Mouse (Mus musculus) intestine, embryonic 14.5 days (tissue): ENCODE measurements at regions not wholly inside any gene's neighbourhood (a gene's known extent, or its start where the extent isn't known, plus 50 kb on each side); places are given as distances from the start of the nearest gene placed in this dataset.

ENCODE experiments used
- ATAC-seq: fragments of 200-750 bp; cut with Nextera tagmentation; replicated peaks from 2 replicates; pipeline ENCODE4 v1.8.0; 2017; ENCODE audit warnings: low read depth, moderate number of reproducible peaks, moderate TSS enrichment, moderate library complexity; ENCODE audit not compliant: low FRiP score, low TSS enrichment
- DNase-seq: peaks from one replicate; pipeline ENCODE4 v3.0.0-alpha.2; 2018; ENCODE audit warnings: low spot score
- H3K27ac ChIP-seq: fragments of 300-500 bp; sonication (generic); 2 replicates; pipeline ENCODE4 v1.5.1; 2014; ENCODE audit warnings: low read depth, mild to moderate bottlenecking, control low read depth
- H3K27me3 ChIP-seq: fragments of 300-500 bp; sonication (generic); replicated peaks from 2 replicates; pipeline ENCODE4 v1.6.1; 2014; ENCODE audit warnings: low read length, control low read depth; ENCODE audit not compliant: control insufficient read depth, insufficient read depth
- H3K36me3 ChIP-seq: fragments of 300-500 bp; sonication (generic); 2 replicates; pipeline ENCODE4 v1.6.1; 2014; ENCODE audit warnings: low read length, control low read depth; ENCODE audit not compliant: control insufficient read depth, insufficient read depth
- H3K4me1 ChIP-seq: fragments of 300-500 bp; sonication (generic); replicated peaks from 2 replicates; pipeline ENCODE4 v1.6.1; 2014; ENCODE audit warnings: low read length, control low read depth, mixed read lengths; ENCODE audit not compliant: control insufficient read depth, insufficient read depth
- H3K4me2 ChIP-seq: fragments of 300-500 bp; sonication (generic); 2 replicates; pipeline ENCODE4 v1.6.1; 2014; ENCODE audit warnings: low read length
- H3K4me3 ChIP-seq: fragments of 300-500 bp; sonication (generic); 2 replicates; pipeline ENCODE4 v1.5.1; 2014; ENCODE audit warnings: low read depth, low read length, control low read depth, mixed read lengths
- H3K9ac ChIP-seq: fragments of 300-500 bp; sonication (generic); 2 replicates; pipeline ENCODE4 v1.6.1; 2014; ENCODE audit warnings: mild to moderate bottlenecking, low read length
- H3K9me3 ChIP-seq: fragments of 300-500 bp; sonication (generic); 2 replicates; pipeline ENCODE4 v1.6.1; 2016; ENCODE audit warnings: low read length, control low read depth; ENCODE audit not compliant: control insufficient read depth
- WGBS: fragments of 180-500 bp; shearing (Covaris S2); extraction: QIAGEN DNeasy Blood & Tissue Kit; methylation state at CpG from one replicate; pipeline ENCODE4 v1.1.7; 2014; 5-methylcytosine and 5-hydroxymethylcytosine counted together

DNA sequence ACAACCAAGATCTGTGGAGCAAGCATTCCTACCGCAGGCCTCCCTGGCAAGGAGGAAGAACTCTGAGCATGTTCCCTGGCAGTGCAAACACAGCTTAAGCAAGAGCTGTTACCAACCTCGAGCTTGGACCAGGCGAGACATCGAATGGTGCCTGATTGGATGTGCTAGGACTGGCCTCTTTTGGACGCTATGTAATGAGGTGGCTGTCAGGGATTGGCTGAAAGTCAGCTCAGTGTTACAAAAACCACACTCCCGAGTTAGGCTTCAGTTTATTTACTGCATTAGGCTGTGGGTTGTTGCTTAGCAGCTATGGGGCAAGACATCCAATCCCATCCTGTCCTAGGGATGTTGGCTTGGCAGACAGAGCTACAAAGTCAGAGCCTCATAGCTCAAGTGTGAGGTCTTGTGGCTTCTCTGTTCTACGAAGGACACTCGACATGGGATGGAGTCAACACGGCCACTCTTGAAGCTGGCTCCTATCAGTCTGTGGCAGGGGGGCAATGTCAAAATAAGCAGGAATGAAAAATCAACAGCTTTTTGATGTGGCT lies 244.5 kb downstream of the Prex1 start:
- 84% methylated on average over 9 of the region's 9 CpGs for WGBS
- no peaks in the 10 kb centered on the region for H3K9me3 ChIP-seq
- no peak for ATAC-seq
- no peaks in the 10 kb centered on the region for H3K27me3 ChIP-seq
- DNase-seq: no peak
- H3K36me3 ChIP-seq: no peaks in the 10 kb centered on the region
- H3K4me3 ChIP-seq: no peak overlapping the region
- peaks cover 11% of the 10 kb centered on the region for H3K4me1 ChIP-seq
- H3K4me2 ChIP-seq: no peak overlapping the region
- H3K27ac ChIP-seq: no peak overlapping the region
- H3K9ac ChIP-seq: no peak overlapping the region

DNA sequence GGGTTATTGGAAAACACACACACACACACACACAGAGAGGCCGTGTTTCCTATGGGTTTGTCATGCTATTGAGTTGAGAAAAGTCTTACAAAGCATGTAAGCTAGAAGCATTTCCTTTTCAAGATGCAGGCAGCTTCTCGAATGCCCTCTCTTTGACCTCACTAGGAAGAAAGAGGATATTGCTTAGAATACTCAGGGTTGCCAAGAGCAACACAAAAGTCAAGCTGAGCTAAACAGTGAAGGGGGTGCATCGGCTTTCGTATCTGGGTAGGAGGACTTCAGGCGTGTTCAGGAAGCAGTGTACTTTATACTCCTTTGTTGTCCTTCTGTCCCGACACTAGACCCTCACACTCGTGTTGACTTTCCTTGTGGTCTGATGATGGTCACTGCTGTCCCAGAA lies 246.5 kb downstream of the Prex1 start:
- ATAC-seq (no peak), DNase-seq (no peak)
- H3K4me1 ChIP-seq: peaks cover 21% of the 10 kb centered on the region
- H3K4me3 ChIP-seq: no peak overlapping the region
- WGBS: 36% methylated on average over 7 of the region's 7 CpGs
- no peak overlapping the region for H3K4me2 ChIP-seq
- no peaks in the 10 kb centered on the region for H3K27me3 ChIP-seq
- no peak overlapping the region for H3K9ac ChIP-seq
- no peaks in the 10 kb centered on the region for H3K36me3 ChIP-seq
- peak overlapping the region; percentile 54; the same call in 1 of the 2 replicates for H3K27ac ChIP-seq
- no peaks in the 10 kb centered on the region for H3K9me3 ChIP-seq

- Histone ChIP-seq H3K9me3 (no peaks in the 10 kb centered on the region), H3K27ac (no peak overlapping the region), H3K4me3 (no peak overlapping the region), H3K4me1 (peaks cover 22% of the 10 kb centered on the region), H3K9ac (no peak overlapping the region), H3K27me3 (no peaks in the 10 kb centered on the region), H3K36me3 (no peaks in the 10 kb centered on the region), H3K4me2 (no peak overlapping the region)
- ATAC-seq: no peak
- 83% methylated on average over 5 of the region's 5 CpGs for WGBS
- DNase-seq: no peak
Measured at GRCm38 (mm10) chr2:166465531-166465930, 248.1 kb downstream of the Prex1 start.

DNA sequence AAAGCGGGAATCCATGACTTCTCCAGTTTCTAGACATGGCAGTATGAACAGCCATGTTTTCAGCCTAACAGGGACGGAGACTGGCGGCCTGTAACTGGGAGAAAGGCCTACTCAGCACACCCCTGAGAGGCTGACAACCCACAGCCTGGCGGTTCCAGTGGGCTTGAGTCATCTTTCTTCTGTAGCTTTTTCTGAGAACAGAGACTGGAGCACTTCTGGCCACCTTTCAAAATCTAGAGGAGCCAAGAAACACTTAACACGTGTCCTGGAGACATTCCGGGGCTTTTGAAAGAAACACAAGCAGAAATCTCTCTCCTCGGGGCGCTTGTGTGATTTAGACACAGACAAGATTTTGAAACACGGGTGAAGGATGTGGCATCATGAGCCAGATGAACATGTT lies 250.1 kb downstream of the Prex1 start:
- H3K27ac ChIP-seq: peak overlapping the region; percentile 68
- H3K4me2 ChIP-seq: no peak overlapping the region

GRCm38 (mm10) chr2:166461956-166462355 lies 251.7 kb downstream of the Prex1 start:
- 61% methylated on average over 3 of the region's 3 CpGs for WGBS
- Histone ChIP-seq H3K9me3 (no peaks in the 10 kb centered on the region), H3K27ac (no peak overlapping the region), H3K9ac (no peak overlapping the region), H3K4me2 (no peak overlapping the region), H3K36me3 (no peaks in the 10 kb centered on the region), H3K27me3 (no peaks in the 10 kb centered on the region), H3K4me1 (peaks cover 24% of the 10 kb centered on the region), H3K4me3 (no peak overlapping the region)
- DNase-seq: no peak
- no peak for ATAC-seq

More for the DNA sequence above, 250.1 kb downstream of the Prex1 start:
- DNase-seq: no peak
- Histone ChIP-seq H3K9ac (no peak overlapping the region), H3K9me3 (no peaks in the 10 kb centered on the region), H3K4me3 (no peak overlapping the region), H3K4me1 (peaks cover 29% of the 10 kb centered on the region), H3K27me3 (no peaks in the 10 kb centered on the region), H3K36me3 (no peaks in the 10 kb centered on the region)
- 49% methylated on average over 9 of the region's 9 CpGs for WGBS
- ATAC-seq: peak; percentile 66

GRCm38 (mm10) chr2:166461103-166461502 lies 252.5 kb downstream of the Prex1 start:
- 74% methylated on average over 3 of the region's 3 CpGs for WGBS
- H3K9ac ChIP-seq: no peak overlapping the region
- DNase-seq: no peak

GRCm38 (mm10) chr2:166459955-166460354 lies 253.7 kb downstream of the Prex1 start:
- Histone ChIP-seq H3K36me3 (no peaks in the 10 kb centered on the region), H3K4me1 (peaks cover 18% of the 10 kb centered on the region; the same call in 1 of the 2 replicates), H3K9me3 (no peaks in the 10 kb centered on the region), H3K27me3 (no peaks in the 10 kb centered on the region), H3K4me3 (no peak overlapping the region), H3K4me2 (no peak overlapping the region), H3K27ac (peak overlapping the region; percentile 51), H3K9ac (no peak overlapping the region)
- 25% methylated on average over 9 of the region's 9 CpGs for WGBS
- DNase-seq (peak; percentile 72), ATAC-seq (peak; percentile 74)

More at GRCm38 (mm10) chr2:166461103-166461502, 252.5 kb downstream of the Prex1 start:
- no peaks in the 10 kb centered on the region for H3K27me3 ChIP-seq
- no peaks in the 10 kb centered on the region for H3K9me3 ChIP-seq
- peaks cover 18% of the 10 kb centered on the region; the same call in 1 of the 2 replicates for H3K4me1 ChIP-seq
- H3K36me3 ChIP-seq: no peaks in the 10 kb centered on the region
- ATAC-seq: no peak
- no peak overlapping the region for H3K4me2 ChIP-seq
- peak overlapping the region; percentile 51; the same call in 1 of the 2 replicates for H3K27ac ChIP-seq
- no peak overlapping the region for H3K4me3 ChIP-seq

DNA sequence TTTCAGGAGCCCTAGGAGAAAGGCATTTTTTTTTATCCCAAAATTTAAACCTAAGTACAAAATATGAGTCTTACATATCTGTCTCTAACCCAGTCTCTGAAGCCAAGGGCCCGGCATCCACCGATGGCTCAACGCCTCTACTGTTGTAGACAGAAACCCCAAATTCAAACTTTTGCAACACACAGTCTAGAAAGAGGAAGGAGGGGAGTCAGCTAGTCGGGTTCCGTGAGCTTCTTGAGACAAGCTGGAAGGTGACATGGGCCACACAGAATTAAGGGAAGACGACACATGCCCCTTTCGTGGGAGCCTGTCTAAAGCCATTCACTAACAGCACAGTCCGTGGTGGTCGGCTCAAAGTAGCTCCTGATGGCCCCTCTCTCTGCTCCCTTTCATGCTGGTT lies 254.7 kb downstream of the Prex1 start:
- Histone ChIP-seq H3K4me3 (no peak overlapping the region), H3K4me1 (peaks cover 21% of the 10 kb centered on the region; the same call in 1 of the 2 replicates), H3K4me2 (no peak overlapping the region), H3K36me3 (no peaks in the 10 kb centered on the region), H3K9ac (no peak overlapping the region), H3K27ac (peak overlapping the region; percentile 51; the same call in 1 of the 2 replicates), H3K9me3 (no peaks in the 10 kb centered on the region), H3K27me3 (no peaks in the 10 kb centered on the region)
- 81% methylated on average over 9 of the region's 9 CpGs for WGBS
- DNase-seq: no peak
- ATAC-seq: no peak
